Comparison of ENCODE assay signal across 8 mouse cellular contexts in the genomic region with DNA sequence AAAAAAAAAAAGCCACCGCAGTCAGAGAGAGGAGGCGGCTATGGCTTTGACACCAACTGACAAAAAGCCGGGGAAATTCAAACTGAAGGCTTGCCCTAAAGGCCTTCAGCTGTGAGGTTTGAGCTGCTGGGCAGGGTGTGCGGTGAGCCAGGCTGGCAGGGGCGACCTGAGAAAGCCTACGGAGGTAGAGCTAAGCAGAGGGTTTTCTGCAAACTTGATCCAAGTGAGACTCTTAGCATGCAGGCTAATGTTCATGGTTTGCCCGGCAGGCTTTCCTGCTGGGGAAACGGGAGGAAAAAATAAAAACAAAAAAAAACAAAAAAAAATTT.
DNase-seq lines count a peak whose midpoint lies in the region; ATAC-seq and TF ChIP-seq lines count a peak whose summit lies in the region.

No protein-coding gene starts in this region.

- H3K9ac ChIP-seq in lung, postnatal 0 days (replicated peaks; ENCODE audit: low read depth), result no peak overlapping the region
- H3K9ac ChIP-seq in limb, embryonic 11.5 days (ENCODE audit: low read length), result peak overlapping the region; percentile 41
- H3K9ac ChIP-seq in stomach, embryonic 15.5 days, result no peak overlapping the region

- H3K4me2 ChIP-seq in lung, postnatal 0 days (replicated peaks; ENCODE audit: low read depth, low read length), result peak overlapping the region; percentile 50
- peak overlapping the region; percentile 32; the same call in 1 of the 2 replicates for H3K4me2 ChIP-seq in limb, embryonic 11.5 days (ENCODE audit: low read depth, severe bottlenecking)
- H3K4me2 ChIP-seq in stomach, embryonic 15.5 days, result peak overlapping the region; percentile 45

- peak overlapping the region; percentile 22; the same call in 1 of the 2 replicates for H3K4me3 ChIP-seq in heart, embryonic 10.5 days
- peak overlapping the region; percentile 10; the same call in 1 of the 2 replicates for H3K4me3 ChIP-seq in lung, postnatal 0 days (ENCODE audit: low read depth, low read length)
- H3K4me3 ChIP-seq in limb, embryonic 11.5 days (ENCODE audit: low read depth, low read length), result no peak overlapping the region
- H3K4me3 ChIP-seq in stomach, embryonic 15.5 days (replicated peaks), result no peak overlapping the region

- WGBS in heart, embryonic 10.5 days, result 42% methylated on average over 8 of the region's 8 CpGs
- 37% methylated on average over 8 of the region's 8 CpGs for WGBS in lung, postnatal 0 days
- WGBS in limb, embryonic 11.5 days, result 26% methylated on average over 8 of the region's 8 CpGs
- WGBS in stomach, embryonic 15.5 days, result 43% methylated on average over 8 of the region's 8 CpGs

- H3K36me3 ChIP-seq in heart, embryonic 10.5 days, result no peaks in the 10 kb centered on the region
- H3K36me3 ChIP-seq in lung, postnatal 0 days (ENCODE audit: insufficient read depth, low read length), result no peaks in the 10 kb centered on the region
- no peaks in the 10 kb centered on the region for H3K36me3 ChIP-seq in limb, embryonic 11.5 days (ENCODE audit: control insufficient read depth, insufficient read depth, low read length)
- no peaks in the 10 kb centered on the region for H3K36me3 ChIP-seq in stomach, embryonic 15.5 days

- DNase-seq in heart, embryonic 10.5 days (ENCODE audit: low spot score), result no peak
- DNase-seq in heart, adult 9 months (ENCODE audit: low spot score in 2 of 2), result no peak
- DNase-seq in lung, postnatal 0 days (ENCODE audit: low spot score), result no peak
- no peak for DNase-seq in lung, postnatal 4 days
- DNase-seq in limb, embryonic 11.5 days (ENCODE audit: low spot score), result peak; percentile 56
- DNase-seq in thymus, postnatal 25 days, result no peak
- no peak for DNase-seq in left cerebral cortex, adult 9 months (ENCODE audit: low spot score in 2 of 2)

- 0 out of 2 replicates have a peak overlapping the region, but pooled peaks have one; percentile 44 for H3K27ac ChIP-seq in heart, embryonic 10.5 days
- H3K27ac ChIP-seq in lung, postnatal 0 days (ENCODE audit: low read length), result no peak overlapping the region
- peak overlapping the region; percentile 30; the same call in 1 of the 2 replicates for H3K27ac ChIP-seq in limb, embryonic 11.5 days (replicated peaks; ENCODE audit: low read depth, low read length)
- no peak overlapping the region for H3K27ac ChIP-seq in stomach, embryonic 15.5 days

- no peak for TF ChIP-seq CTCF in lung, postnatal 0 days (IDR thresholded peaks at IDR 0.05)

- H3K9me3 ChIP-seq in heart, embryonic 10.5 days, result no peaks in the 10 kb centered on the region
- no peaks in the 10 kb centered on the region for H3K9me3 ChIP-seq in lung, postnatal 0 days (ENCODE audit: low read length)
- H3K9me3 ChIP-seq in limb, embryonic 11.5 days (ENCODE audit: control insufficient read depth, low read length), result no peaks in the 10 kb centered on the region
- no peaks in the 10 kb centered on the region for H3K9me3 ChIP-seq in stomach, embryonic 15.5 days

- ATAC-seq in lung, postnatal 0 days, result no peak
- ATAC-seq in limb, embryonic 11.5 days (ENCODE audit: insufficient number of reproducible peaks, low FRiP score, low TSS enrichment, low read depth), result peak; percentile 26; the same call in 1 of the 2 replicates
- no peak for ATAC-seq in stomach, embryonic 15.5 days (ENCODE audit: insufficient read depth, low FRiP score, low read depth)

- H3K4me1 ChIP-seq in heart, embryonic 10.5 days, result peaks cover 9% of the 10 kb centered on the region; the same call in 1 of the 2 replicates
- no peaks in the 10 kb centered on the region for H3K4me1 ChIP-seq in lung, postnatal 0 days (ENCODE audit: insufficient read depth, low read depth, low read length)
- peaks cover 10% of the 10 kb centered on the region; the same call in 1 of the 2 replicates for H3K4me1 ChIP-seq in limb, embryonic 11.5 days (ENCODE audit: control insufficient read depth, insufficient read depth, low read length)
- 0 out of 2 replicates have a peak, but pooled peaks cover 9% of the 10 kb centered on the region for H3K4me1 ChIP-seq in stomach, embryonic 15.5 days

- no peak for TF ChIP-seq EP300 in lung, postnatal 0 days (IDR thresholded peaks at IDR 0.05)

- no peaks in the 10 kb centered on the region for H3K27me3 ChIP-seq in heart, embryonic 10.5 days (ENCODE audit: insufficient read depth, poor library complexity, severe bottlenecking)
- no peaks in the 10 kb centered on the region for H3K27me3 ChIP-seq in lung, postnatal 0 days (replicated peaks; ENCODE audit: insufficient read depth, low read length)
- H3K27me3 ChIP-seq in limb, embryonic 11.5 days (ENCODE audit: control insufficient read depth, insufficient read depth, low read length), result no peaks in the 10 kb centered on the region
- no peaks in the 10 kb centered on the region for H3K27me3 ChIP-seq in stomach, embryonic 15.5 days (replicated peaks)

Comparison
In these comparisons a context has a peak if more than half of its experiments do, and no peak if none do; other contexts are left out.
1. H3K27ac ChIP-seq: peak in heart, embryonic 10.5 days (single experiment) and limb, embryonic 11.5 days (single experiment); none in lung, postnatal 0 days (single experiment) and stomach, embryonic 15.5 days (single experiment).
2. H3K4me3 ChIP-seq: peak in heart, embryonic 10.5 days (single experiment) and lung, postnatal 0 days (single experiment); none in limb, embryonic 11.5 days (single experiment) and stomach, embryonic 15.5 days (single experiment).
3. Peak in every context shown above with its lines, with median percentiles within 50 percentile points of each other: H3K4me2 ChIP-seq.